Mouse (Mus musculus) hindbrain, embryonic 14.5 days (tissue): ENCODE data around the gene Arhgap10. TPM values are rescaled to one million over a fixed set of nuclear protein-coding genes. Genes with fewer than 3 reads are reported as not detected.

Source experiments
- ATAC-seq: fragments of 200-750 bp; cut with Nextera tagmentation; 2 replicates; pipeline ENCODE4 v1.8.0; 2017; ENCODE audit warnings: moderate number of reproducible peaks, mild to moderate bottlenecking, moderate TSS enrichment, moderate library complexity; ENCODE audit not compliant: low FRiP score
- DNase-seq: peaks from one replicate; pipeline ENCODE4 v3.0.0-alpha.2; 2015; ENCODE audit warnings: low spot score
- H3K27ac ChIP-seq: fragments of 300-500 bp; sonication (generic); 2 replicates; pipeline ENCODE4 v1.5.1; 2014; ENCODE audit warnings: mild to moderate bottlenecking, moderate library complexity
- H3K27me3 ChIP-seq: fragments of 300-500 bp; sonication (generic); 2 replicates; pipeline ENCODE4 v1.6.1; 2014; ENCODE audit warnings: mild to moderate bottlenecking, low read length, mixed read lengths; ENCODE audit not compliant: control insufficient read depth, insufficient read depth
- H3K36me3 ChIP-seq: fragments of 300-500 bp; sonication (generic); replicated peaks from 2 replicates; pipeline ENCODE4 v1.6.1; 2014; ENCODE audit not compliant: control insufficient read depth, insufficient read depth
- H3K4me1 ChIP-seq: fragments of 300-500 bp; sonication (generic); replicated peaks from 2 replicates; pipeline ENCODE4 v1.6.1; 2014; ENCODE audit warnings: antibody characterized with exemption, low read length, mixed read lengths; ENCODE audit not compliant: control insufficient read depth, insufficient read depth
- H3K4me2 ChIP-seq: fragments of 300-500 bp; sonication (generic); replicated peaks from 2 replicates; pipeline ENCODE4 v1.6.1; 2014; ENCODE audit warnings: mild to moderate bottlenecking, moderate library complexity
- H3K4me3 ChIP-seq: fragments of 300-500 bp; sonication (generic); replicated peaks from 2 replicates; pipeline ENCODE4 v1.5.1; 2014; ENCODE audit warnings: mild to moderate bottlenecking, low read length
- H3K9ac ChIP-seq: fragments of 300-500 bp; sonication (generic); 2 replicates; pipeline ENCODE4 v1.6.1; 2014
- H3K9me3 ChIP-seq: fragments of 300-500 bp; sonication (generic); 2 replicates; pipeline ENCODE4 v1.6.1; 2016; ENCODE audit warnings: low read length; ENCODE audit not compliant: control insufficient read depth
- WGBS: fragments of 180-500 bp; shearing (Covaris S2); extraction: QIAGEN DNeasy Blood & Tissue Kit; methylation state at CpG from one replicate; pipeline ENCODE4 v1.1.7; 2014; 5-methylcytosine and 5-hydroxymethylcytosine counted together
- polyA plus RNA-seq: library from polyadenylated mRNA; unstranded; fragments of >200 nt; fragmentation: Nextera tagmentation; extraction: Ambion mirVana; gene quantifications from 2 replicates; pipeline ENCODE4 v1.2.1, GENCODE M21; 2014

Arhgap10 gene
- polyA plus RNA-seq, 1 experiment from 2014 or later, result 5.1 TPM

- ATAC-seq (no peak), DNase-seq (no peak)
- Histone ChIP-seq H3K27ac (no peak overlapping the region), H3K9me3 (no peaks in the 10 kb centered on the region), H3K4me3 (no peak overlapping the region), H3K36me3 (no peaks in the 10 kb centered on the region), H3K9ac (no peak overlapping the region), H3K27me3 (no peaks in the 10 kb centered on the region), H3K4me2 (no peak overlapping the region), H3K4me1 (no peaks in the 10 kb centered on the region)
- WGBS, result 90% methylated on average over 19 of the region's 19 CpGs
These were observed 109.1 kb downstream of the Arhgap10 start for GRCm38 (mm10) chr8:77408527-77409215.

- DNase-seq (no peak), ATAC-seq (no peak)
- H3K4me3 ChIP-seq, result no peak overlapping the region
- 55% methylated on average over 13 of the region's 13 CpGs for WGBS
- H3K4me2 ChIP-seq, result no peak overlapping the region
- no peaks in the 10 kb centered on the region for H3K9me3 ChIP-seq
- no peak overlapping the region for H3K27ac ChIP-seq
- H3K9ac ChIP-seq, result no peak overlapping the region
- no peaks in the 10 kb centered on the region for H3K27me3 ChIP-seq
- H3K4me1 ChIP-seq, result no peaks in the 10 kb centered on the region
- H3K36me3 ChIP-seq, result no peaks in the 10 kb centered on the region
These were observed 110.9 kb downstream of the Arhgap10 start for GRCm38 (mm10) chr8:77406846-77407245.

- H3K36me3 ChIP-seq, result no peaks in the 10 kb centered on the region
- no peak overlapping the region for H3K9ac ChIP-seq
- H3K9me3 ChIP-seq, result no peaks in the 10 kb centered on the region
- no peak for ATAC-seq
- H3K4me2 ChIP-seq, result no peak overlapping the region
- no peak for DNase-seq
- no peaks in the 10 kb centered on the region for H3K4me1 ChIP-seq
- no peak overlapping the region for H3K27ac ChIP-seq
- H3K4me3 ChIP-seq, result no peak overlapping the region
- 20% methylated on average over 5 of the region's 5 CpGs for WGBS
- no peaks in the 10 kb centered on the region for H3K27me3 ChIP-seq
These were observed 111.3 kb downstream of the Arhgap10 start for GRCm38 (mm10) chr8:77406444-77406843.

- Histone ChIP-seq H3K4me1 (no peaks in the 10 kb centered on the region), H3K27me3 (no peaks in the 10 kb centered on the region), H3K36me3 (no peaks in the 10 kb centered on the region), H3K9me3 (no peaks in the 10 kb centered on the region), H3K9ac (no peak overlapping the region), H3K4me3 (no peak overlapping the region), H3K4me2 (no peak overlapping the region), H3K27ac (no peak overlapping the region)
- ATAC-seq, result no peak
- no peak for DNase-seq
- 63% methylated on average over 6 of the region's 6 CpGs for WGBS
These were observed 113.7 kb downstream of the Arhgap10 start for GRCm38 (mm10) chr8:77404017-77404416.

- 97% methylated on average over 3 of the region's 3 CpGs for WGBS
These were observed 115.8 kb downstream of the Arhgap10 start for GRCm38 (mm10) chr8:77401934-77402333.

GRCm38 (mm10) chr8:77401140-77401539, 116.6 kb downstream of the Arhgap10 start:
- Histone ChIP-seq H3K9ac (no peak overlapping the region), H3K27ac (no peak overlapping the region), H3K27me3 (no peaks in the 10 kb centered on the region), H3K4me2 (no peak overlapping the region), H3K4me3 (no peak overlapping the region), H3K36me3 (no peaks in the 10 kb centered on the region), H3K9me3 (peaks cover 11% of the 10 kb centered on the region), H3K4me1 (no peaks in the 10 kb centered on the region)
- 99% methylated on average over 5 of the region's 5 CpGs for WGBS
- DNase-seq (no peak), ATAC-seq (no peak)

More at GRCm38 (mm10) chr8:77401934-77402333, 115.8 kb downstream of the Arhgap10 start:
- Histone ChIP-seq H3K36me3 (no peaks in the 10 kb centered on the region), H3K27ac (no peak overlapping the region), H3K4me3 (no peak overlapping the region), H3K27me3 (no peaks in the 10 kb centered on the region), H3K9ac (no peak overlapping the region), H3K4me2 (no peak overlapping the region), H3K9me3 (peaks cover 3% of the 10 kb centered on the region; the same call in 1 of the 2 replicates), H3K4me1 (no peaks in the 10 kb centered on the region)
- ATAC-seq, result no peak
- no peak for DNase-seq

GRCm38 (mm10) chr8:77384080-77384479, 133.7 kb downstream of the Arhgap10 start:
- Histone ChIP-seq H3K27me3 (no peaks in the 10 kb centered on the region), H3K4me2 (no peak overlapping the region), H3K4me1 (no peaks in the 10 kb centered on the region), H3K27ac (no peak overlapping the region), H3K9me3 (no peaks in the 10 kb centered on the region), H3K9ac (no peak overlapping the region), H3K4me3 (no peak overlapping the region), H3K36me3 (no peaks in the 10 kb centered on the region)
- 97% methylated on average over 6 of the region's 6 CpGs for WGBS
- no peak for DNase-seq
- ATAC-seq, result no peak

GRCm38 (mm10) chr8:77383671-77384070, 134.1 kb downstream of the Arhgap10 start:
- Histone ChIP-seq H3K4me3 (no peak overlapping the region), H3K9me3 (no peaks in the 10 kb centered on the region), H3K27me3 (no peaks in the 10 kb centered on the region), H3K4me1 (no peaks in the 10 kb centered on the region), H3K4me2 (no peak overlapping the region), H3K36me3 (no peaks in the 10 kb centered on the region), H3K27ac (no peak overlapping the region), H3K9ac (no peak overlapping the region)
- DNase-seq (no peak), ATAC-seq (no peak)
- 91% methylated on average over 8 of the region's 8 CpGs for WGBS

- H3K9ac ChIP-seq, result no peak overlapping the region
- no peak for ATAC-seq
- no peak for DNase-seq
- H3K27ac ChIP-seq, result no peak overlapping the region
- peaks cover 5% of the 10 kb centered on the region; the same call in 1 of the 2 replicates for H3K4me1 ChIP-seq
- no peaks in the 10 kb centered on the region for H3K27me3 ChIP-seq
- 84% methylated on average over 6 of the region's 6 CpGs for WGBS
- no peak overlapping the region for H3K4me2 ChIP-seq
- no peaks in the 10 kb centered on the region for H3K9me3 ChIP-seq
- H3K4me3 ChIP-seq, result no peak overlapping the region
- H3K36me3 ChIP-seq, result no peaks in the 10 kb centered on the region
These were observed 136.9 kb downstream of the Arhgap10 start for GRCm38 (mm10) chr8:77380844-77381243.

GRCm38 (mm10) chr8:77379300-77379699, 138.5 kb downstream of the Arhgap10 start:
- peaks cover 5% of the 10 kb centered on the region; the same call in 1 of the 2 replicates for H3K4me1 ChIP-seq
- DNase-seq (no peak), ATAC-seq (no peak)
- no peaks in the 10 kb centered on the region for H3K36me3 ChIP-seq
- no peaks in the 10 kb centered on the region for H3K27me3 ChIP-seq
- H3K9me3 ChIP-seq, result no peaks in the 10 kb centered on the region
- H3K9ac ChIP-seq, result no peak overlapping the region
- H3K4me3 ChIP-seq, result no peak overlapping the region
- 58% methylated on average over 11 of the region's 11 CpGs for WGBS
- no peak overlapping the region for H3K27ac ChIP-seq
- H3K4me2 ChIP-seq, result no peak overlapping the region
